Comparison of ENCODE assay signal across 14 mouse cellular contexts in genomic region chr5:66004134-66004925, GRCm38 (mm10). TPM values are rescaled to one million over a fixed set of nuclear protein-coding genes. Genes with fewer than 3 reads are reported as not detected.
DNase-seq lines count a peak whose midpoint lies in the region; ATAC-seq lines count a peak whose summit lies in the region.
"Had no signal": no experiment of that assay in that cellular context is flagged by ENCODE, and none has a peak within 500 bp of the region (broad histone marks: within the 10 kb centered on the region; RNA-seq: fewer than 3 reads in every experiment).

9130230L23Rik (minus strand) TSS chr5:66004285.

- H3K27ac ChIP-seq in lung, embryonic 15.5 days, result peak within 1 kb of the TSS; percentile 72
- peak within 1 kb of the TSS; percentile 87 for H3K27ac ChIP-seq in stomach, embryonic 15.5 days
- H3K27ac ChIP-seq: hindbrain, embryonic 10.5 days had no signal

- no peaks in the 10 kb centered on the region for H3K27me3 ChIP-seq in lung, embryonic 15.5 days
- no peaks in the 10 kb centered on the region for H3K27me3 ChIP-seq in stomach, embryonic 15.5 days (replicated peaks)

- no peaks in the 10 kb centered on the region for H3K36me3 ChIP-seq in lung, embryonic 15.5 days
- no peaks in the 10 kb centered on the region for H3K36me3 ChIP-seq in stomach, embryonic 15.5 days
- H3K36me3 ChIP-seq: hindbrain, embryonic 10.5 days had no signal

- H3K9me3 ChIP-seq in lung, embryonic 15.5 days, result no peaks in the 10 kb centered on the region
- no peaks in the 10 kb centered on the region for H3K9me3 ChIP-seq in stomach, embryonic 15.5 days
- H3K9me3 ChIP-seq: hindbrain, embryonic 10.5 days; megakaryocyte, embryonic 14.5 days had no signal

- intact Hi-C loops in left cerebral cortex, postnatal 10 days (cut with DNase I), result no loop called here

- DNase-seq in heart, adult 11 months, result peak; percentile 73
- no peak for DNase-seq in heart, postnatal 4 days
- DNase-seq in lung, postnatal 14 days, result no peak
- DNase-seq in large intestine, adult 2 months (ENCODE audit: low read depth, low spot score), result peak; percentile 91
- no peak for DNase-seq in left cerebral cortex, postnatal 10 days (ENCODE audit: extremely low spot score in 1 of 2, low spot score in 2 of 2)
- DNase-seq: adrenal gland, adult 8-10 months; thymus, postnatal 4 days had no signal

- no peak within 1 kb of the TSS for H3K9ac ChIP-seq in lung, embryonic 15.5 days
- no peak within 1 kb of the TSS for H3K9ac ChIP-seq in stomach, embryonic 15.5 days

- H3K4me1 ChIP-seq in lung, embryonic 15.5 days, result 0 out of 2 replicates have a peak, but pooled peaks cover 8% of the 10 kb centered on the region
- 0 out of 2 replicates have a peak, but pooled peaks cover 4% of the 10 kb centered on the region for H3K4me1 ChIP-seq in stomach, embryonic 15.5 days

- 40% methylated on average over 14 of the region's 14 CpGs for WGBS in lung, embryonic 15.5 days
- 34% methylated on average over 14 of the region's 14 CpGs for WGBS in large intestine, adult 2 months
- 54% methylated on average over 14 of the region's 14 CpGs for WGBS in stomach, embryonic 15.5 days

- no peak within 1 kb of the TSS for H3K4me3 ChIP-seq in lung, embryonic 15.5 days
- H3K4me3 ChIP-seq in stomach, embryonic 15.5 days (replicated peaks), result no peak within 1 kb of the TSS
- H3K4me3 ChIP-seq: erythroblast, embryonic 14.5 days; hindbrain, embryonic 10.5 days; megakaryocyte, embryonic 14.5 days had no signal

- no peak within 1 kb of the TSS for H3K4me2 ChIP-seq in lung, embryonic 15.5 days
- H3K4me2 ChIP-seq in stomach, embryonic 15.5 days, result peak within 1 kb of the TSS; percentile 39

- 0 out of 2 replicates have a peak, but pooled peaks have one; percentile 37 for ATAC-seq in lung, embryonic 15.5 days (ENCODE audit: borderline replicate concordance, extremely low read depth, low FRiP score, low TSS enrichment)
- peak; percentile 90 for ATAC-seq in stomach, embryonic 15.5 days (ENCODE audit: insufficient read depth, low FRiP score, low read depth)
- no peak for ATAC-seq in erythroid progenitor cell, adult 5-6 weeks (replicated peaks; ENCODE audit: low FRiP score, poor library complexity, severe bottlenecking)

RNA-seq across cellular contexts. Expression of gene 9130230L23Rik, which starts in this region (rescaled TPM):
- not detected for total RNA-seq in heart, postnatal 4 days (2021)
- polyA plus RNA-seq in lung, embryonic 15.5 days (2015; fragmentation: Nextera tagmentation; extraction: Ambion mirVana), result 1.0 and 1.5 TPM in 2 replicates
- 7.3 and 17.6 TPM in 2 replicates for polyA plus RNA-seq in large intestine, adult 2 months (2012; rRNA removed)
- polyA plus RNA-seq in stomach, embryonic 15.5 days (2015; fragmentation: Nextera tagmentation; extraction: Ambion mirVana), result 2.2 and 3.2 TPM in 2 replicates
- not detected in 2 replicates for total RNA-seq in erythroid progenitor cell, adult 5-6 weeks (2015; ENCODE audit: low replicate concordance)
- total RNA-seq in erythroid progenitor cell, adult 5-6 weeks (2017; ENCODE audit: low replicate concordance), result not detected in 2 replicates
- not detected for total RNA-seq in left cerebral cortex, postnatal 10 days (2021)
- total RNA-seq: gastrocnemius, adult 18-20 months had no signal
- polyA plus RNA-seq: erythroblast, embryonic 14.5 days had no signal

Comparison
In these comparisons a context has a peak if more than half of its experiments do, and no peak if none do; other contexts are left out.
1. DNase-seq: peak in heart, adult 11 months (single experiment) and large intestine, adult 2 months (single experiment); none in heart, postnatal 4 days (single experiment), lung, postnatal 14 days (single experiment) and left cerebral cortex, postnatal 10 days (0 of 2).